Mouse (Mus musculus) lung, adult 18-20 months (tissue): ENCODE results near the gene Rrnad1.

ENCODE experiments used
- DNase-seq, 2 experiments: peaks; one replicate each; pipeline ENCODE4 v3.0.0; 2022; ENCODE audit warnings: mixed read lengths in 2 of 2

Gene Rrnad1

GRCm38 (mm10) chr3:87948378-87949265, 18.1 kb upstream of the Rrnad1 start, which contains the start of gene Crabp2:
Gene Crabp2 (plus strand): TSS chr3:87948666.
- no peak for DNase-seq

GRCm38 (mm10) chr3:87947811-87948199, 17.3 kb upstream of the Rrnad1 start:
- no peak for DNase-seq

- DNase-seq, result no peak
These were observed 16.7 kb upstream of the Rrnad1 start for GRCm38 (mm10) chr3:87947056-87947810.

- DNase-seq, result no peak
These were observed 16.0 kb upstream of the Rrnad1 start for GRCm38 (mm10) chr3:87946541-87946860.

- DNase-seq, result no peak
These were observed 15.4 kb upstream of the Rrnad1 start for GRCm38 (mm10) chr3:87945781-87946540.

GRCm38 (mm10) chr3:87944838-87945600, 14.5 kb upstream of the Rrnad1 start:
- DNase-seq, result no peak

GRCm38 (mm10) chr3:87943586-87943985, 13.1 kb upstream of the Rrnad1 start:
- no peak for DNase-seq

- DNase-seq, result no peak
These were observed 12.0 kb upstream of the Rrnad1 start for GRCm38 (mm10) chr3:87942471-87942870.

GRCm38 (mm10) chr3:87940611-87941010, 10.1 kb upstream of the Rrnad1 start:
- DNase-seq, result no peak

GRCm38 (mm10) chr3:87935776-87936175, 5.3 kb upstream of the Rrnad1 start:
- peak; percentile 68 to 70 for DNase-seq

- DNase-seq, result no peak
These were observed 4.7 kb upstream of the Rrnad1 start for GRCm38 (mm10) chr3:87935201-87935600.

GRCm38 (mm10) chr3:87934501-87934900, 4.0 kb upstream of the Rrnad1 start:
- no peak for DNase-seq

- no peak for DNase-seq
These were observed 3.5 kb upstream of the Rrnad1 start for GRCm38 (mm10) chr3:87934026-87934425.

- DNase-seq, result no peak
These were observed 1.0 kb downstream of the Rrnad1 start for GRCm38 (mm10) chr3:87929341-87930077.

- DNase-seq, result no peak
These were observed 3.1 kb downstream of the Rrnad1 start for GRCm38 (mm10) chr3:87927452-87927851.

GRCm38 (mm10) chr3:87924996-87925395, 5.5 kb downstream of the Rrnad1 start:
- DNase-seq, result no peak

GRCm38 (mm10) chr3:87920270-87920943, 10.1 kb downstream of the Rrnad1 start:
- no peak for DNase-seq

- DNase-seq, result peak; percentile 86 to 90
These were observed 11.0 kb downstream of the Rrnad1 start, which contains the start of gene Mrpl24 for GRCm38 (mm10) chr3:87919336-87920108. Gene Mrpl24 (plus strand): TSS chr3:87919506.

- no peak for DNase-seq
These were observed 12.0 kb downstream of the Rrnad1 start for GRCm38 (mm10) chr3:87918551-87918950.

- no peak for DNase-seq
These were observed 13.5 kb downstream of the Rrnad1 start for GRCm38 (mm10) chr3:87916990-87917389.
